Mouse (Mus musculus): ENCODE measurements around the gene Itprip. TPM values are rescaled to one million over a fixed set of nuclear protein-coding genes. Genes with fewer than 3 reads are reported as not detected.
"Not testable (repeated sequence)": the region's sequence is repeated elsewhere in the genome, so short reads cannot be mapped to it uniquely, and the experiment has no call there.

The Itprip gene
- polyA plus RNA-seq, 1 experiment from 2014 or later: 20.5 TPM

DNA sequence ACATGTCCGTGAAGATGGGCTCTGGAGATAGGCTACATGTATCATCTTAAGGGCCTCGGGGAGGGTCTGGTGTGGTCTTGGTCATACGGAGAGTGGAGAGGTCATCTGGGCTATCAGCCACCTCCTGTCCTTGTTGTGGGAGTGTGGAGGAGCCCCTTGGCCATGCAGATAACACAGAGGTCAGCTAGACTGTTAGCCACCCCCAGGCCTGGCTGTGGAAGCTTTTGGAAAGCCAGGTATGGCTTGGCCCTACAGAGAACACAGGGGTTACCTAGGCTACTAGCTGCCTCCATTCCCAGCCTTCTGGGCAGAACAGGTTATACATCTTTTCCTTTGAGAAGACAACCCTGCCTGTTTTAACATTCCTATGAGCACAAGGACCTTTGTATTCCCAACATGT lies 56.5 kb downstream of the Itprip start:
- WGBS: 95% methylated on average over 3 of the region's 3 CpGs
- Histone ChIP-seq H3K27ac (ENCODE audit: low read length) (no peak overlapping the region), H3K4me2 (replicated peaks; ENCODE audit: low read depth, low read length) (no peak overlapping the region), H3K27me3 (ENCODE audit: insufficient read depth, low read length) (no peaks in the 10 kb centered on the region), H3K9ac (replicated peaks; ENCODE audit: low read length) (no peak overlapping the region), H3K4me3 (ENCODE audit: low read length) (no peak overlapping the region), H3K36me3 (ENCODE audit: insufficient read depth, low read length) (peaks cover 22% of the 10 kb centered on the region; the same call in 1 of the 2 replicates), H3K9me3 (ENCODE audit: low read length) (no peaks in the 10 kb centered on the region), H3K4me1 (ENCODE audit: insufficient read depth, low read length) (0 out of 2 replicates have a peak, but pooled peaks cover 7% of the 10 kb centered on the region)
- no peak for ATAC-seq (ENCODE audit: low FRiP score, low TSS enrichment)

DNA sequence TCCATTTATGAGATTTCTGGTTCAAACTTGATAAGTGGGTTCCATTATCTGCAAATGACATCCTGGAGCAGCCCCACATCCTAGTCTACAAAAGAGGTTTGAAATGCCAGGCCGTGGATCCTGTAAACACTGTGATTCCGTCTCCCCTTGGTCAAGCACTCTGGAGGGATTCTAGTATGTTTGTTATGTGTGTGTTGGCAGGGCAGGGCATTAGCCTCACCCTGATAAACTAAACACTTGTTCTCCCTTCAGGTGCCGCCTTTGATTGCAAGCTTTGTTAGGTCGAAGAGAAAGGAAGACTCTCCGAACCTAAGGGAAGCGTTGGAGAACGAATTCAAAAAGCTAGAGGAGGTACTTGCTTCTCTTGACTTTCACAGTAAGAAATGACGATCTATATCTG lies 59.9 kb downstream of the Itprip start:
- no peak overlapping the region for H3K27ac ChIP-seq (ENCODE audit: low read length)
- no peak overlapping the region for H3K4me3 ChIP-seq (ENCODE audit: low read length)
- no peaks in the 10 kb centered on the region for H3K9me3 ChIP-seq (ENCODE audit: low read length)
- no peak for ATAC-seq (ENCODE audit: low FRiP score, low TSS enrichment)
- H3K4me2 ChIP-seq (replicated peaks; ENCODE audit: low read depth, low read length): no peak overlapping the region
- WGBS: 90% methylated on average over 8 of the region's 8 CpGs
- peaks cover 9% of the 10 kb centered on the region for H3K4me1 ChIP-seq (ENCODE audit: insufficient read depth, low read length)
- no peak overlapping the region for H3K9ac ChIP-seq (replicated peaks; ENCODE audit: low read length)
- peaks cover 22% of the 10 kb centered on the region; the same call in 1 of the 2 replicates for H3K36me3 ChIP-seq (ENCODE audit: insufficient read depth, low read length)
- H3K27me3 ChIP-seq (ENCODE audit: insufficient read depth, low read length): no peaks in the 10 kb centered on the region

DNA sequence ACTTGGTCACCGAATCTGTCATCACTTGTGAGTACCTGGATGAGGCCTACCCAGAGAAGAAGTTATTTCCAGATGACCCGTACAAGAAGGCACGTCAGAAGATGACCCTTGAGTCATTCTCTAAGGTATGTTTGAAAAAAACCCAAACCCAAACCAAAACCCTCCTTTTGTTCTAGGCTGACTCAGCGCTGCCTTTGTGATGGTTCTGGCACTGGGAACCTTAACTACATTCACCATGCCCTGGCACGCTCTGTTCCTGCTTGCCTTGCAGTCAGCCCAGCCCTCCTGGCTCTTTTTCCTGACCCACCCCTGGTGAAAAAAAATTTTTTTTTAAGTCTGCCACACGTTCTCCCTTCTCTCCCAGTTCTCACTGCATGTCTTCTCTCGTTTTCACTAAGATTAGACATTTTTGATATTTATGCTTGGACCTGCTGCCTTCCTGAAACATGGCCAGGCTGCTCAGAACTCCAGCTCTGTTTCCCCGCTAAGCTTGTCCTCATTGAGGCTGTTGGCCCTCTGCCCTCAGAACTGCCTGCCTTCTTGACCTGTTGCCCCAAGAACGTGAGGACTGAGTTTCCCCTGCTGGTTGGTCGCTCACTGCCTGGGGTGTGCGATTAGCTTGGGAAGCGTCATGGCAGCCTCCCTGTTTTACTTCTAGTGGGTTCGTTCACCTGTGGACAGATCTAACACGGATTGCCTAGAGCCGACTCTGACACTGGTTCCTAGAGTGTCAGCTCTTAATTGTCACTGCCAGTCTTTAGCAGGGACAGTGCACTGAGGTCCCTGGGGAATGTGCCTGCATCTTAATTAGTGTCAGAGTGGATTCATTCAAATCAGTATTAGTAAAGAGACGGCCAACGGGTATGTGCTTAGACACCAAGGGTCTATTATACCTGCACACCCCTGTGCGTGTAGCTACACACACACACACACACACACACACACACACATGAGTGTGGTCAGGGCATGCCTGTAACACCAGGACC lies 60.8 kb downstream of the Itprip start:
- peaks cover 22% of the 10 kb centered on the region; the same call in 1 of the 2 replicates for H3K36me3 ChIP-seq (ENCODE audit: insufficient read depth, low read length)
- no peak overlapping the region for H3K4me2 ChIP-seq (replicated peaks; ENCODE audit: low read depth, low read length)
- H3K4me1 ChIP-seq (ENCODE audit: insufficient read depth, low read length): peaks cover 14% of the 10 kb centered on the region
- no peak overlapping the region for H3K9ac ChIP-seq (replicated peaks; ENCODE audit: low read length)
- 83% methylated on average over 18 of the region's 18 CpGs for WGBS
- no peaks in the 10 kb centered on the region for H3K27me3 ChIP-seq (ENCODE audit: insufficient read depth, low read length)
- no peak overlapping the region for H3K4me3 ChIP-seq (ENCODE audit: low read length)
- no peaks in the 10 kb centered on the region for H3K9me3 ChIP-seq (ENCODE audit: low read length)
- no peak overlapping the region for H3K27ac ChIP-seq (ENCODE audit: low read length)
- ATAC-seq (ENCODE audit: low FRiP score, low TSS enrichment): no peak

DNA sequence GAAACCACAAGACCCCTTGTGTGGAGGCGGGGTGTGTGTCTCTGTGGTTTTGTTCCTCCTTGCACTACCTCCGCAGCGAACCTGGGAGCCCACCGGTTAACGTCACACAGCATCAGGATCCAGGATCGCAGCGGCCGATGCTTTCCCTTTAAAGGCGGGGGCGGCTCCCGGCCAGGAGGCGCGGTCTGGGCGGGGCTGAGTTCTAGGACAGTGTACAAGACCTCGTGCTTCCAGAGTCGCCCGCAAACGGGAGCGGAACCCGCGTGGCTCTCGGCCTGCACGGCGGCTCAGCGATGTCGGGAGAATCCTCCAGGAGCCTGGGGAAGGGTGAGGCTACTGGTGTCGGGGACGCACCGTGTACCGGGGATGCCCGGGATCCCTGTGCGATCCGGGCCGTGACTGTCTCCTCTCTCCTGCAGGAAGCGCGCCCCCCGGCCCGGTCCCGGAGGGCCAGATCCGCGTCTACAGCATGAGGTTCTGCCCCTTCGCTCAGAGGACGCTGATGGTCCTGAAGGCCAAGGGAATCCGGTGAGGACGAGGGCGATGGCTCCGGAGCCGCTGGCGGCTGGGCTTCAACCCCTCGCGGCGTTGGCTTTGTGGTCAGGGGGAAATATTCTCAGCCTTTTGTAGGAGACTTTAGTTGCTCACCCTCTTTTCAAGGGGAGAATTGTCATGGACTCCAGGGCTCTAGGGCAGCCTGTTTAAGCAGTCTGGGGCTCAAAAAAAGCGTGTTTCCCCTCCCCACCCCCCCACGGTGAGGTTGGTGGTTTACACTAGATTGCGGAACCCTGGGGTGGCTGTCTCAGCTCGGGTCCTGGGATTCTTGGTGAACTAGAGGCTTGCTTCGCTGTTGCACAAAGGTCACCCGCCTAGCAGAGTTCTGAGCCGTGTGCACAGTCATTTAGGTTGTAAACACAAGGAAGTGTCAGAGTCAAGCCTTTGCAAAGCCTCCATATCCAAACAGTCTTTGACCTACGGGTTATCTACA lies 64.0 kb downstream of the Itprip start, which contains the start of gene Gsto1:
Gene Gsto1 (plus strand): TSS at position 175 of the 988 bp plus-strand sequence.
- Histone ChIP-seq H3K36me3 (ENCODE audit: insufficient read depth, low read length) (peaks cover 11% of the 10 kb centered on the region; the same call in 1 of the 2 replicates), H3K27ac (ENCODE audit: low read length) (peak within 1 kb of the TSS; percentile 50), H3K9me3 (ENCODE audit: low read length) (no peaks in the 10 kb centered on the region), H3K27me3 (ENCODE audit: insufficient read depth, low read length) (no peaks in the 10 kb centered on the region), H3K4me2 (replicated peaks; ENCODE audit: low read depth, low read length) (peak within 1 kb of the TSS; percentile 94), H3K4me3 (ENCODE audit: low read length) (peak within 1 kb of the TSS; percentile 69), H3K4me1 (ENCODE audit: insufficient read depth, low read length) (peaks cover 14% of the 10 kb centered on the region), H3K9ac (replicated peaks; ENCODE audit: low read length) (peak within 1 kb of the TSS; percentile 74)
- under 1% methylated on average over 60 of the region's 60 CpGs for WGBS
- peak; percentile 97 for ATAC-seq (ENCODE audit: low FRiP score, low TSS enrichment)

DNA sequence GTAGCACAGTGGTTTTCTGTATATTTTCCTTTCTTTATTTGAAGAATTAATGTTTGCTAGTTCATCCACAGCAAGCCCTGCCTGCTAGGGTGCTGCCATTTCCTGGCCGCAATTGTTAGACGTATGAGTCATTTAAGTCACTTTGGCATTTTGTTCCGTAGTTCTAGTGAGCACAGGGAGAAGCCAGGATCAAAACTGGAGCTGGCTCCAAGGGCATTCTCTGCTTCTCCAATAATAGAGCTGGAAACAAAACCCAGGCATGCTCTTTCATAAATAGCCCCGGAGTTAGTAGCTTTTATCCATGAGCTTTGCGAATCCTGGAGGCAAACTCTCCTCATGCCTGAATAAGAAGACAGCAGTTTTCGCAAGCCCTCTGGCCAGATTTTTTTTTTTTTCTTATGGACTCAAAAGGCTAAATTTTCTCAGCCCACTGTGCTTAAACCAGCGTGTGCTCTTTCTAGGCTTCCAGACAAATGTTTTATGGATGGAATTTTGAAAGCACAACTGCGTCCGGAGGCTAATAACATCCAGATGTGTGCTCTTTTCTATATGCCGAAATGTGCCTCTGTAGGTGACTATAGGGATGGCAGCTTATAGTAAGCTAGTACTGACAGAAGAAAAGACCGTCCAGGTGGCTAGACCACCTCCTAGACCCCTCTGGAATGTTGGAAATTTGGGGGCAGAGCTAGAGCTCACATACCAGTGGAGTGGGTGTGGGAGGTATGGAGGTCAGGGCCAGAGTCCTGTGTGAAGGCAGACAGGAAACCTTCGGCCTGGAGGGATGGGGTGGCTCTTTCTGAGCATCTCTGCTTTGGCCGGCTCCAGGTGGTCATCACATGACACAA lies 64.9 kb downstream of the Itprip start:
- peak overlapping the region; percentile 69 for H3K4me3 ChIP-seq (ENCODE audit: low read length)
- peak overlapping the region; percentile 74 for H3K9ac ChIP-seq (replicated peaks; ENCODE audit: low read length)
- WGBS: 20% methylated on average over 13 of the region's 13 CpGs
- ATAC-seq (ENCODE audit: low FRiP score, low TSS enrichment): peak; percentile 83
- H3K4me2 ChIP-seq (replicated peaks; ENCODE audit: low read depth, low read length): peak overlapping the region; percentile 94
- H3K9me3 ChIP-seq (ENCODE audit: low read length): no peaks in the 10 kb centered on the region
- H3K4me1 ChIP-seq (ENCODE audit: insufficient read depth, low read length): peaks cover 14% of the 10 kb centered on the region
- H3K27me3 ChIP-seq (ENCODE audit: insufficient read depth, low read length): no peaks in the 10 kb centered on the region
- H3K36me3 ChIP-seq (ENCODE audit: insufficient read depth, low read length): 0 out of 2 replicates have a peak, but pooled peaks cover 8% of the 10 kb centered on the region
- H3K27ac ChIP-seq (ENCODE audit: low read length): no peak overlapping the region

DNA sequence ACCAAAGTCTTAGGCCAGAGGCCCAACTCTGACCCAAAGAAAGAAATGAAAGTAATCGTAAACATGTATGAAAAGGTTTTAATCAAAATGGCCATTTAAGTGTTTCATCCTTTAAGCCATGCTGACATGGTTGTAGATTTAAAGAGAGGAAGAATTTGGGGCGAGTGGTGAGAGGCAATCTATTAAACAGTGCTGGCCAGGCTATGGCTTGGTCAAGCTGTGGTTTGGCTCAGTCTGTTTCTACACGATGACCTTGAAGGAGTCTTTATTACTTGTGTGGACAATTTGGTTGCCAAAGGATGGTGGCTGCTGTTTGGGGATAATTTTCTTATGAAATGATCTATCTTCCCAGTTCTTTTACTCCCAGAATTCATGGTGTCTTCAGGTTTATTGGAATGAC lies 66.0 kb downstream of the Itprip start:
- ATAC-seq (ENCODE audit: low FRiP score, low TSS enrichment): no peak
- Histone ChIP-seq H3K4me2 (replicated peaks; ENCODE audit: low read depth, low read length) (no peak overlapping the region), H3K27ac (ENCODE audit: low read length) (no peak overlapping the region), H3K27me3 (ENCODE audit: insufficient read depth, low read length) (no peaks in the 10 kb centered on the region), H3K4me3 (ENCODE audit: low read length) (no peak overlapping the region), H3K9me3 (ENCODE audit: low read length) (no peaks in the 10 kb centered on the region), H3K4me1 (ENCODE audit: insufficient read depth, low read length) (peaks cover 14% of the 10 kb centered on the region), H3K36me3 (ENCODE audit: insufficient read depth, low read length) (0 out of 2 replicates have a peak, but pooled peaks cover 2% of the 10 kb centered on the region), H3K9ac (replicated peaks; ENCODE audit: low read length) (no peak overlapping the region)
- WGBS: 85% methylated on average over 3 of the region's 3 CpGs

DNA sequence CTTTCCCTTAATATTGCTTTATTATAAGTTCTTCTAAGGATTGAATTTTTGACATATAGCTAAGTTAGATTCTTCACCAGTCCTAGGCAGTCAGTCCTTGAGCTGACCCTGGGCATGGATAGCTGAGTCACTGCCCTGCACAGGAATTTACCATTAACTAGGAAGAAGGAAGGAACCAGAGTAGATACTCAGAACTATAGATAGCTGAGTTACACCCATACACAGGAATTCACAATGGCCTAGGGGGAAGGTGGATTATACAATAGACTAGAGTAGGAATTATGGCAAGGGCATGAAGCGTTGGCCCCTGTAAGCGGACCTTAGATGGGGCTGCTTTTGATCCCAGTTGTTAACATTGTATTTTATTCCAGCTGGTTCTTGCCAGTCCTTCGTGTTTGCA lies 67.0 kb downstream of the Itprip start:
- not testable (repeated sequence) for H3K9ac ChIP-seq (replicated peaks; ENCODE audit: low read length); H3K27ac ChIP-seq (ENCODE audit: low read length); H3K27me3 ChIP-seq (ENCODE audit: insufficient read depth, low read length); H3K36me3 ChIP-seq (ENCODE audit: insufficient read depth, low read length); ATAC-seq (ENCODE audit: low FRiP score, low TSS enrichment); H3K4me3 ChIP-seq (ENCODE audit: low read length); H3K4me2 ChIP-seq (replicated peaks; ENCODE audit: low read depth, low read length); H3K9me3 ChIP-seq (ENCODE audit: low read length)
- H3K4me1 ChIP-seq (ENCODE audit: insufficient read depth, low read length): peaks cover 14% of the 10 kb centered on the region
- 84% methylated on average over 3 of the region's 3 CpGs for WGBS

DNA sequence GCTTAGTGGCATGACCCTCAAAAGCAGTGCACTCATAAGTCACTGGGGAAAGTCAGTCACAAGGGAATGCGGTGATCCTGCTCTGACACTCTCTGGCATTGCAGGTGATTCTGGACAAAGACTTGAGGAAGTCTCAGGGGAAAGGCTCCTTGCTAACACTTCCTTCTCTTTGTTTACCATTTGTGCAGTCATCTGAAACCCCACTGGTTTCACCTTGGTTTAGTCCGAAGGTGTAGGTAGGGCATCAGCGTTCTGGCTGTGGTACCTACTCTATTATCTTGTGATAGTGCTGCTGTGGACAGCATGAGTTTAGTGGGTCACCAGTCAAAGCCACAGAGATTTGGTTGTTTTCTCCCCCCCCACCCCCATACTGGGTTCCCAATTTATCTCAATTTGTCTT lies 69.4 kb downstream of the Itprip start:
- 87% methylated on average over 3 of the region's 3 CpGs for WGBS

More for the DNA sequence above, 69.4 kb downstream of the Itprip start:
- H3K9ac ChIP-seq (replicated peaks; ENCODE audit: low read length): no peak overlapping the region
- H3K4me1 ChIP-seq (ENCODE audit: insufficient read depth, low read length): peaks cover 9% of the 10 kb centered on the region
- no peaks in the 10 kb centered on the region for H3K27me3 ChIP-seq (ENCODE audit: insufficient read depth, low read length)
- no peak overlapping the region for H3K4me2 ChIP-seq (replicated peaks; ENCODE audit: low read depth, low read length)
- H3K36me3 ChIP-seq (ENCODE audit: insufficient read depth, low read length): no peaks in the 10 kb centered on the region
- H3K9me3 ChIP-seq (ENCODE audit: low read length): no peaks in the 10 kb centered on the region
- H3K27ac ChIP-seq (ENCODE audit: low read length): no peak overlapping the region
- no peak for ATAC-seq (ENCODE audit: low FRiP score, low TSS enrichment)
- H3K4me3 ChIP-seq (ENCODE audit: low read length): no peak overlapping the region
